Mouse (Mus musculus) limb, embryonic 14.5 days (tissue): ENCODE measurements around the gene Tpt1. TPM values are rescaled to one million over a fixed set of nuclear protein-coding genes. Genes with fewer than 3 reads are reported as not detected.
A peak's percentile ranks its signal among the peaks of the same experiment; 100 is the strongest.

Source experiments
- ATAC-seq: fragments of 200-750 bp; cut with Nextera tagmentation; 2 replicates; pipeline ENCODE4 v1.8.0; 2017; ENCODE audit warnings: low read depth, moderate number of reproducible peaks, moderate TSS enrichment; ENCODE audit not compliant: low FRiP score
- DNase-seq: peaks from one replicate; pipeline ENCODE4 v3.0.0-alpha.2; 2015; ENCODE audit warnings: low spot score
- H3K27ac ChIP-seq: fragments of 300-500 bp; sonication (generic); replicated peaks from 2 replicates; pipeline ENCODE4 v1.5.1; 2014; ENCODE audit warnings: low read depth, mild to moderate bottlenecking, low read length, moderate library complexity, mixed read lengths
- H3K27me3 ChIP-seq: fragments of 300-500 bp; sonication (generic); 2 replicates; pipeline ENCODE4 v1.6.1; 2014; ENCODE audit warnings: low read length, mixed read lengths; ENCODE audit not compliant: control insufficient read depth, insufficient read depth
- H3K36me3 ChIP-seq: fragments of 300-500 bp; sonication (generic); 2 replicates; pipeline ENCODE4 v1.6.1; 2014; ENCODE audit warnings: mild to moderate bottlenecking, low read length, moderate library complexity, mixed read lengths; ENCODE audit not compliant: control insufficient read depth, insufficient read depth
- H3K4me1 ChIP-seq: fragments of 300-500 bp; sonication (generic); 2 replicates; pipeline ENCODE4 v1.6.1; 2014; ENCODE audit warnings: antibody characterized with exemption, low read length, mixed read lengths; ENCODE audit not compliant: control insufficient read depth, insufficient read depth
- H3K4me2 ChIP-seq: fragments of 300-500 bp; sonication (generic); replicated peaks from 2 replicates; pipeline ENCODE4 v1.6.1; 2014; ENCODE audit warnings: low read depth, mild to moderate bottlenecking, low read length, moderate library complexity; ENCODE audit not compliant: severe bottlenecking
- H3K4me3 ChIP-seq: fragments of 300-500 bp; sonication (generic); replicated peaks from 2 replicates; pipeline ENCODE4 v1.5.1; 2014; ENCODE audit warnings: low read length
- H3K9ac ChIP-seq: fragments of 300-500 bp; sonication (generic); 2 replicates; pipeline ENCODE4 v1.6.1; 2014; ENCODE audit warnings: mild to moderate bottlenecking, low read depth, low read length, moderate library complexity; ENCODE audit not compliant: severe bottlenecking
- H3K9me3 ChIP-seq: fragments of 300-500 bp; sonication (generic); 2 replicates; pipeline ENCODE4 v1.6.1; 2016; ENCODE audit warnings: low read length; ENCODE audit not compliant: control insufficient read depth
- POLR2A ChIP-seq: fragments of 200-500 bp; IDR thresholded peaks from 2 replicates; pipeline ENCODE4 v1.8.0; 2012; ENCODE audit warnings: inconsistent platforms, mild to moderate bottlenecking, moderate library complexity, borderline replicate concordance; ENCODE audit not compliant: insufficient read depth, insufficient read length; ENCODE audit errors: extremely low read depth
- WGBS: fragments of 180-500 bp; shearing (Covaris S2); extraction: QIAGEN DNeasy Blood & Tissue Kit; methylation state at CpG from one replicate; pipeline ENCODE4 v1.1.7; 2014; 5-methylcytosine and 5-hydroxymethylcytosine counted together
- polyA plus RNA-seq, 2 experiments: library from polyadenylated mRNA; depleted of rRNA in 1 of 2; stranded (reverse) in 1 of 2; unstranded in 1 of 2; fragments of >200 nt; fragmentation: Nextera tagmentation in 1 of 2; extraction: Ambion mirVana in 1 of 2; gene quantifications; 2 replicates each; pipeline versions ENCODE4 v1.2.1 to v1.2.3; 2012 to 2014

Gene Tpt1
- polyA plus RNA-seq, 2 experiments = 1,305 to 2,539 TPM

GRCm38 (mm10) chr14:75869769-75870363 is 25.0 kb downstream of the Tpt1 start:
- no peak overlapping the region for H3K4me3 ChIP-seq
- no peak overlapping the region for H3K4me2 ChIP-seq
- H3K36me3 ChIP-seq = no peaks in the 10 kb centered on the region
- TF ChIP-seq POLR2A = no peak
- H3K9ac ChIP-seq = no peak overlapping the region
- no peak for ATAC-seq
- H3K9me3 ChIP-seq = no peaks in the 10 kb centered on the region; the same call in 1 of the 2 replicates
- WGBS = 80% methylated on average over 14 of the region's 14 CpGs
- no peaks in the 10 kb centered on the region for H3K27me3 ChIP-seq
- H3K27ac ChIP-seq = no peak overlapping the region
- DNase-seq = no peak
- no peaks in the 10 kb centered on the region for H3K4me1 ChIP-seq

DNA sequence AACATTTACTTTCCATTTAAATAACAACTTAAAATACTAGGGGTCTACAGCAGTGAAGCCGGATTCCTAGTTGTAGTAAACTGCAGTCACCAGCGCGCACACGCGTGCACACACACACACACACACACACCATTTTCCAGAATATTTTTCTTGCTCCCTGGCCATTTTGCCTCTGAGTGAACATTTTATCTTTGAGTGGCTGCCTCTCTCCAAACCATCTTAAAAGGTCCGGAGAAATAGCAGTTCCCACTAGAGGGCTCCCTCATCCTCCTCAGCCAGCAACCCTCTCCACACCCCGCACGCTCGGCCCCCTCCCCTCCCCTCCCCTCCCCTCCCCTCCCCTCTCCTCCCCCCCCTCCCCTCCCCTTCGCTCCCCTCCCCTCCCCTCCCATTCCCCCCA is 25.7 kb downstream of the Tpt1 start:
- H3K27ac ChIP-seq = no peak overlapping the region
- H3K4me2 ChIP-seq = peak overlapping the region; percentile 6; the same call in 1 of the 2 replicates
- 18% methylated on average over 9 of the region's 10 CpGs for WGBS
- no peak for TF ChIP-seq POLR2A
- H3K27me3 ChIP-seq = no peaks in the 10 kb centered on the region
- H3K9me3 ChIP-seq = no peaks in the 10 kb centered on the region; the same call in 1 of the 2 replicates
- no peak overlapping the region for H3K9ac ChIP-seq
- peak; percentile 66; the same call in 1 of the 2 replicates for ATAC-seq
- H3K36me3 ChIP-seq = no peaks in the 10 kb centered on the region
- no peak overlapping the region for H3K4me3 ChIP-seq
- peak; percentile 71 for DNase-seq
- H3K4me1 ChIP-seq = no peaks in the 10 kb centered on the region

- ATAC-seq = no peak
- Histone ChIP-seq H3K27me3 (no peaks in the 10 kb centered on the region), H3K36me3 (no peaks in the 10 kb centered on the region), H3K4me1 (no peaks in the 10 kb centered on the region), H3K27ac (no peak overlapping the region), H3K9ac (no peak overlapping the region), H3K9me3 (no peaks in the 10 kb centered on the region; the same call in 1 of the 2 replicates), H3K4me2 (no peak overlapping the region), H3K4me3 (no peak overlapping the region)
- 20% methylated on average over 4 of the region's 5 CpGs for WGBS
- no peak for TF ChIP-seq POLR2A
- no peak for DNase-seq
These were observed 26.2 kb downstream of the Tpt1 start for GRCm38 (mm10) chr14:75871111-75871510.

GRCm38 (mm10) chr14:75871750-75872149 is 26.9 kb downstream of the Tpt1 start:
- Histone ChIP-seq H3K4me1 (no peaks in the 10 kb centered on the region; the same call in 1 of the 2 replicates), H3K27me3 (no peaks in the 10 kb centered on the region), H3K36me3 (no peaks in the 10 kb centered on the region), H3K4me2 (no peak overlapping the region), H3K4me3 (no peak overlapping the region), H3K27ac (no peak overlapping the region), H3K9ac (no peak overlapping the region), H3K9me3 (no peaks in the 10 kb centered on the region; the same call in 1 of the 2 replicates)
- ATAC-seq (no peak), DNase-seq (no peak)
- no peak for TF ChIP-seq POLR2A
- 84% methylated on average over 4 of the region's 4 CpGs for WGBS

GRCm38 (mm10) chr14:75873612-75874011 is 28.7 kb downstream of the Tpt1 start:
- no peak overlapping the region for H3K9ac ChIP-seq
- no peak overlapping the region for H3K27ac ChIP-seq
- no peaks in the 10 kb centered on the region; the same call in 1 of the 2 replicates for H3K4me1 ChIP-seq
- H3K4me2 ChIP-seq = no peak overlapping the region
- no peaks in the 10 kb centered on the region for H3K27me3 ChIP-seq
- H3K9me3 ChIP-seq = no peaks in the 10 kb centered on the region; the same call in 1 of the 2 replicates
- no peaks in the 10 kb centered on the region for H3K36me3 ChIP-seq
- no peak for ATAC-seq
- WGBS = 70% methylated on average over 9 of the region's 9 CpGs
- DNase-seq = peak; percentile 39
- H3K4me3 ChIP-seq = no peak overlapping the region
- no peak for TF ChIP-seq POLR2A
